Mouse (Mus musculus) olfactory bulb, adult 2 months (tissue): ENCODE data around the gene Ldhd.

Source experiments
- CTCF ChIP-seq: fragments of 200-500 bp; IDR thresholded peaks from 2 replicates; pipeline ENCODE4 v1.5.1; 2012; ENCODE audit warnings: low read depth, mild to moderate bottlenecking, low read length, moderate library complexity; ENCODE audit not compliant: insufficient read depth
- POLR2A ChIP-seq: fragments of 200-500 bp; IDR thresholded peaks from 2 replicates; pipeline ENCODE4 v1.6.1; 2012; ENCODE audit warnings: mild to moderate bottlenecking, low read depth, low read length, moderate library complexity; ENCODE audit not compliant: insufficient read depth

- TF ChIP-seq CTCF (no peak), POLR2A (no peak)
These were observed 35.9 kb downstream of the Ldhd start for GRCm38 (mm10) chr8:111594044-111594840.
